Mouse (Mus musculus) T-cell, adult 66 days (primary cell): ENCODE data around the gene Olfr1279. TPM values are rescaled to one million over a fixed set of nuclear protein-coding genes. Genes with fewer than 3 reads are reported as not detected.

ENCODE experiments used
- total RNA-seq, 2 experiments: library from RNA; stranded (reverse); gene quantifications; 3 replicates in 1 of 2; 4 replicates in 1 of 2; pipeline ENCODE4 v1.2.4; 2023

Olfr1279 gene
- not detected for total RNA-seq

DNA sequence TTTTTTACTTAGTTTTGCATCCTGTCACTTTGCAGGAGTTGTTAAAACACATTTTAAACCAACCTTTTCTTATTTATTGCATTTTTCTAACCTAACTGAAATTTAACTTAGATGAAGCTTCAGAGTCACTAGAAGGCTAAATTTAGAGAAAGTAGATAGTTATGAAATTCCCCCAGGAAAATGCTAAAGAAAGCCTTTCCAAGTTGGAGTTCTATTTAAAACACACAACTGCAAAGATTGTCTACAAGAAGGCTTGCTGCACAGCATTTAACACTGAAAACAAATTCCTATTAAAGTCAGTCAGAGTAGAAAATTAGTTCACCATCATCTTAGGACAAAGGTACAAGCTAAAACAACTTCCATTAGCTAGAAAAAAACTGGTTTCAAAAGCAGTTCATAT lies at the start of gene Olfr1279:
Gene Olfr1279 (plus strand): TSS at position 262 of the 400 bp plus-strand sequence.

GRCm38 (mm10) chr2:111254216-111254615 lies 46.2 kb upstream of the Olfr1279 start, which contains the start of gene Olfr1276:
TSS of gene Olfr1276 (plus strand) at chr2:111254516.

GRCm38 (mm10) chr2:111274006-111274405 lies 26.4 kb upstream of the Olfr1279 start, which contains the start of gene Olfr1277:
TSS of gene Olfr1277 (minus strand) at chr2:111274106.

DNA sequence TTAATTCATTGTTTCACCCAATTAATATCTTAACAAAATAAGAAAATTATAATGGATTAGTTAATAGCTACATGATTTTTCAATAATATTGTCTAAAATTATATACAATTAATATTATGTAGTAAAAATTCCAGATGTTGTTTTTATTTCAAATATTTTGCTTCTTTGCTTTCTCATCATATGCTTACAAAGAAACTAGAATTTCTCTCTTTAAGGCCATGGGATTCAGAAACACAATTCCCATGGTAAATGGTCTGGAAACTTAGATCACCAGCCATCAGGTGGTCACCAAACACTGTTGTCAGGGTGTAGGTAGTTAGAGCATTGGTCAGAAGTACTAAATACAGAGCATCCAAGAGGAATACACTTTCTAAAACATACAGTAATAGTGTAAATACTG lies 10.6 kb upstream of the Olfr1279 start, which contains the start of gene Olfr1278:
Gene Olfr1278 (plus strand): TSS at position 301 of the 400 bp plus-strand sequence.

GRCm38 (mm10) chr2:111313717-111314116 lies 13.3 kb downstream of the Olfr1279 start, which contains the start of gene Olfr1280:
TSS of gene Olfr1280 (plus strand) at chr2:111314017.

GRCm38 (mm10) chr2:111326220-111326619 lies 25.8 kb downstream of the Olfr1279 start, which contains the start of gene Olfr1281:
TSS of gene Olfr1281 (plus strand) at chr2:111326520.

GRCm38 (mm10) chr2:111335976-111336375 lies 35.5 kb downstream of the Olfr1279 start, which contains the start of gene Olfr1282:
TSS of gene Olfr1282 (minus strand) at chr2:111336076.

Other genes starting within 250 kb of the Olfr1279 start
- not detected for gene Gm13941, start 194.7 kb upstream of the Olfr1279 start, total RNA-seq
- not detected for gene Gm15130, start 147.7 kb upstream of the Olfr1279 start, total RNA-seq
- gene 4930430A15Rik, start 71.0 kb upstream of the Olfr1279 start, total RNA-seq: not detected
- gene Olfr1275, start 65.3 kb upstream of the Olfr1279 start, total RNA-seq: not detected
- not detected for gene Olfr1276, start 46.1 kb upstream of the Olfr1279 start, total RNA-seq
- not detected for gene Olfr1277, start 26.5 kb upstream of the Olfr1279 start, total RNA-seq
- not detected for gene Olfr1278, start 10.5 kb upstream of the Olfr1279 start, total RNA-seq
- not detected for gene Olfr1280, start 13.4 kb downstream of the Olfr1279 start, total RNA-seq
- gene Olfr1281, start 25.9 kb downstream of the Olfr1279 start, total RNA-seq: not detected
- gene Olfr1282, start 35.4 kb downstream of the Olfr1279 start, total RNA-seq: not detected
- not detected for gene Olfr1283, start 66.2 kb downstream of the Olfr1279 start, total RNA-seq
- gene Olfr1284, start 74.9 kb downstream of the Olfr1279 start, total RNA-seq: not detected
- not detected for gene Olfr1286, start 122.5 kb downstream of the Olfr1279 start, total RNA-seq
- not detected for gene Olfr1287, start 148.5 kb downstream of the Olfr1279 start, total RNA-seq
- gene Olfr1288, start 173.5 kb downstream of the Olfr1279 start, total RNA-seq: not detected
- gene Olfr1289, start 180.2 kb downstream of the Olfr1279 start, total RNA-seq: not detected
- not detected for gene Olfr1290, start 193.2 kb downstream of the Olfr1279 start, total RNA-seq
- not detected for gene Olfr1291-ps1, start 196.5 kb downstream of the Olfr1279 start, total RNA-seq
- gene Olfr1293-ps, start 224.6 kb downstream of the Olfr1279 start, total RNA-seq: not detected
- gene Olfr1294, start 239.7 kb downstream of the Olfr1279 start, total RNA-seq: not detected